22 mouse cellular contexts compared by ENCODE assay signal in genomic region chr4:152825185-152825584, GRCm38 (mm10).
A peak's percentile ranks its signal among the peaks of the same experiment; 100 is the strongest.
DNase-seq lines count a peak whose midpoint lies in the region; ATAC-seq lines count a peak whose summit lies in the region.
"Had no signal": no experiment of that assay in that cellular context is flagged by ENCODE, and none has a peak within 500 bp of the region (broad histone marks: within the 10 kb centered on the region; RNA-seq: fewer than 3 reads in every experiment).

No protein-coding gene starts in this region.

- DNase-seq in heart, embryonic 10.5 days (ENCODE audit: low spot score) = no peak
- no peak for DNase-seq in heart, adult 18-20 months
- DNase-seq in midbrain, embryonic 11.5 days (ENCODE audit: low spot score, missing footprints) = no peak
- DNase-seq in embryo, embryonic 9.5 days (ENCODE audit: extremely low spot score) = peak; percentile 10
- DNase-seq in heart, adult 9 months (ENCODE audit: low spot score in 2 of 2) = no peak
- no peak for DNase-seq in thymus, postnatal 4 days
- DNase-seq: adrenal gland, adult 8-10 months; B cell, adult 2 months; cerebellum, adult 8-10 months; gastrocnemius, postnatal 36 days; kidney, adult 18-20 months; layer of hippocampus, adult 9-11 months; lung, adult 18-20 months had no signal

- no peaks in the 10 kb centered on the region for H3K36me3 ChIP-seq in heart, embryonic 10.5 days
- H3K36me3 ChIP-seq in midbrain, embryonic 13.5 days = no peaks in the 10 kb centered on the region
- no peaks in the 10 kb centered on the region for H3K36me3 ChIP-seq in midbrain, embryonic 11.5 days (ENCODE audit: control insufficient read depth, insufficient read depth, low read length)
- H3K36me3 ChIP-seq in neural tube, embryonic 13.5 days = no peaks in the 10 kb centered on the region
- H3K36me3 ChIP-seq: embryonic facial prominence, embryonic 12.5 days; G1E; limb, embryonic 13.5 days; liver, embryonic 12.5 days had no signal

- H3K9ac ChIP-seq in midbrain, embryonic 13.5 days (replicated peaks) = no peak overlapping the region
- H3K9ac ChIP-seq in midbrain, embryonic 11.5 days (ENCODE audit: low read length) = no peak overlapping the region
- no peak overlapping the region for H3K9ac ChIP-seq in neural tube, embryonic 13.5 days
- H3K9ac ChIP-seq: embryonic facial prominence, embryonic 12.5 days; limb, embryonic 13.5 days; liver, embryonic 12.5 days had no signal

- no peaks in the 10 kb centered on the region for H3K27me3 ChIP-seq in heart, embryonic 10.5 days (ENCODE audit: insufficient read depth, poor library complexity, severe bottlenecking)
- H3K27me3 ChIP-seq in midbrain, embryonic 13.5 days = peaks cover 14% of the 10 kb centered on the region
- H3K27me3 ChIP-seq in midbrain, embryonic 11.5 days (ENCODE audit: control insufficient read depth, insufficient read depth, low read length) = no peaks in the 10 kb centered on the region
- no peaks in the 10 kb centered on the region for H3K27me3 ChIP-seq in neural tube, embryonic 13.5 days
- H3K27me3 ChIP-seq: CH12.LX; embryonic facial prominence, embryonic 12.5 days; liver, embryonic 12.5 days; Patski had no signal

- 25% methylated on average over 9 of the region's 12 CpGs for WGBS in heart, embryonic 10.5 days
- WGBS in midbrain, embryonic 13.5 days = 43% methylated on average over 8 of the region's 12 CpGs
- WGBS in midbrain, embryonic 11.5 days = 38% methylated on average over 12 of the region's 12 CpGs
- 15% methylated on average over 12 of the region's 12 CpGs for WGBS in neural tube, embryonic 13.5 days

- peaks cover 13% of the 10 kb centered on the region for H3K9me3 ChIP-seq in heart, embryonic 10.5 days
- H3K9me3 ChIP-seq in midbrain, embryonic 13.5 days = peaks cover 10% of the 10 kb centered on the region
- H3K9me3 ChIP-seq in midbrain, embryonic 11.5 days (ENCODE audit: control insufficient read depth, low read length) = peaks cover 11% of the 10 kb centered on the region; the same call in 1 of the 2 replicates
- H3K9me3 ChIP-seq in neural tube, embryonic 13.5 days = no peaks in the 10 kb centered on the region

- 0 out of 2 replicates have a peak, but pooled peaks cover 5% of the 10 kb centered on the region for H3K4me1 ChIP-seq in heart, embryonic 10.5 days
- peaks cover 10% of the 10 kb centered on the region; the same call in 1 of the 2 replicates for H3K4me1 ChIP-seq in midbrain, embryonic 13.5 days (replicated peaks)
- no peaks in the 10 kb centered on the region for H3K4me1 ChIP-seq in midbrain, embryonic 11.5 days (ENCODE audit: control insufficient read depth, insufficient read depth, low read length)
- peaks cover 19% of the 10 kb centered on the region for H3K4me1 ChIP-seq in neural tube, embryonic 13.5 days (replicated peaks)
- H3K4me1 ChIP-seq: embryonic facial prominence, embryonic 12.5 days; limb, embryonic 13.5 days; liver, embryonic 12.5 days had no signal

- H3K4me3 ChIP-seq in heart, embryonic 10.5 days = peak overlapping the region; percentile 15; the same call in 1 of the 2 replicates
- no peak overlapping the region for H3K4me3 ChIP-seq in midbrain, embryonic 13.5 days (replicated peaks)
- no peak overlapping the region for H3K4me3 ChIP-seq in midbrain, embryonic 11.5 days (ENCODE audit: low read depth, low read length)
- no peak overlapping the region for H3K4me3 ChIP-seq in neural tube, embryonic 13.5 days
- H3K4me3 ChIP-seq: embryonic facial prominence, embryonic 12.5 days; limb, embryonic 13.5 days; liver, embryonic 12.5 days had no signal

- 0 out of 2 replicates have a peak, but pooled peaks have one; percentile 30 for ATAC-seq in midbrain, embryonic 13.5 days
- ATAC-seq in midbrain, embryonic 11.5 days (ENCODE audit: low FRiP score) = no peak
- peak; percentile 65; the same call in 1 of the 2 replicates for ATAC-seq in neural tube, embryonic 13.5 days (ENCODE audit: low read depth)
- ATAC-seq: liver, embryonic 12.5 days; Patski had no signal

- H3K27ac ChIP-seq in heart, embryonic 10.5 days = no peak overlapping the region
- no peak overlapping the region for H3K27ac ChIP-seq in midbrain, embryonic 13.5 days
- H3K27ac ChIP-seq in midbrain, embryonic 11.5 days (ENCODE audit: low read depth, low read length) = no peak overlapping the region
- H3K27ac ChIP-seq in neural tube, embryonic 13.5 days (replicated peaks) = no peak overlapping the region
- H3K27ac ChIP-seq: embryonic facial prominence, embryonic 12.5 days; kidney, postnatal 0 days; limb, embryonic 13.5 days; liver, embryonic 12.5 days had no signal

- no peak overlapping the region for H3K4me2 ChIP-seq in midbrain, embryonic 13.5 days (replicated peaks)
- no peak overlapping the region for H3K4me2 ChIP-seq in midbrain, embryonic 11.5 days
- no peak overlapping the region for H3K4me2 ChIP-seq in neural tube, embryonic 13.5 days
- H3K4me2 ChIP-seq: embryonic facial prominence, embryonic 12.5 days; limb, embryonic 13.5 days; liver, embryonic 12.5 days had no signal
